Mouse (Mus musculus): ENCODE data around the gene Uri1.
A peak's percentile ranks its signal among the peaks of the same experiment; 100 is the strongest.

Uri1 gene

DNA sequence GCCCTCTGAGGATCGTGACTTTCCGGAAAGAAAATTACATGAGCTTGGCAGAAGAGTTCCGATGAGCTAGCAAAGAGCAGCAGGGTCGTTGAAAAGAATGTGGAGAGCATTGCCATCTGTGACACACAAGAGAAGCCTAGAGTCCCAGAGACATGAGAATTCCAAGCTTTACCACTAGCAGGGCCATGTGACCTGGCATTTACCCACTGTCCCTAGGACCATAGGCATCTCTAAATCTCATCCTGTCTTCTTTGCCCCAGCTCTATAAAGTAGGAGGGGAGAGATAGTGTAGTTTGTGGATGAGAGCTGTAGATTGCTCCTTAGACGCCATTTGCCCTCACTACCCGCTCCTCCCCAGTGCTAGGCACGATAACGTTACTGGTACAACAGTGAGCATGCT is at the start of gene Uri1:
Uri1 (minus strand) TSS at position 101 of the 400 bp plus-strand sequence.
- no peak for DNase-seq (ENCODE audit: low read depth)

DNA sequence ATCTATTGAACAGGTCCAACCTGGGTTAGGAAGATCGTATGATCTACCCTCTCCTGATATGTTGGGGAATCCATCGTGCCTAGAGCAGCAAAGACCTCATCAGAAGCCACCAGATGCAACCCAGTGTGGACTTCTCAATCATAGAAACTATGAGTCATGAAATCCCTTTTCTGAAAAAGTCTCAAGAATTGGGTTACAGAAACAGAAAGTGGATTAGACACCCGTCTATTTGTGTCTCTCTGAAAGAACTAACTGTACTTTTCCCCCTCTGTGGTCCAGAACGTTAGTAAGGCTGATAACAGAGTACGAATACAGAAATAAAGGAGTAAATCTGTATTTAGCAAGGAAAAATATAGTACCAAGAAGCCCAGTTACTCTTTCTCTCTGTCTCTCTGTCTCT is 47.7 kb upstream of the Uri1 start:
- DNase-seq (ENCODE audit: low read depth), result no peak

DNA sequence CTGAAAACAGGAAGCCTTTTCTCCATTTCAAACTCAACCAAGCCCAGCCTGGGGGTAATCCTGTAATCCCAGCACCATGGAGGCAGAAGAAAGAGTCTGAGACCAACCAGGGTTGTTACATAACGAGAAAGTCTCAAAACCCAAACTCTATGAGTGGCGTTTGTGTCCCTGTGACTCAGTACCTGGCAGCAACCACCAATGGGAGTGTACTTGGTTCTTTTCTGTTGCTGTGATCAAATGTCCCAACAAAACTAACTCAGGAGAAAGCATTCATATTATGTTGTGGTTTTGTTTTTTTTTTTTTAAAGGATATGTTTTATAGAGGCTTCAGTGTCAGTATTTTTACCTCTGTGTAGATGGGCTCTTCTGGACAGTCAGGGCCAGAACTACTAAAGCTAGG is 47.3 kb upstream of the Uri1 start:
- no peak for DNase-seq (ENCODE audit: low read depth)

DNA sequence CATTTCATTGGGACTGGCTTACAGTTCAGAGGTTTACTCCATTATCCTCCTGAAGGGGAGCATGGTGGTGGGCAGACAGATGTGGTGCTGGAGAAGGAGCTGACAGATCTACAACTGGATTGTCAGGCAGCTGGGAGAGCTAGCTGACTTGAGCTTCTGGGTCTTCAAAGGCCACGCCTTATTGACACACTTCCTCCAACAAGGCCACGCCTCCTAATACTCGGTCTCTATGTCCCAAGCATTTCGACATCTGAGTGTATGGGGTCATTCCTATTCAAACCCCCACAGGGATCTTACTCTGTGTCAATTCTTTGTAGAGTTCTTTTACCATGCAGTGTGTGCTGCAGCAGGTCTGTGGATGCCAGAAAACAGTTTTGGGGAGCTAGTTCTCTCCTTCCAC is 41.1 kb upstream of the Uri1 start:
- DNase-seq (ENCODE audit: low read depth), result no peak

DNA sequence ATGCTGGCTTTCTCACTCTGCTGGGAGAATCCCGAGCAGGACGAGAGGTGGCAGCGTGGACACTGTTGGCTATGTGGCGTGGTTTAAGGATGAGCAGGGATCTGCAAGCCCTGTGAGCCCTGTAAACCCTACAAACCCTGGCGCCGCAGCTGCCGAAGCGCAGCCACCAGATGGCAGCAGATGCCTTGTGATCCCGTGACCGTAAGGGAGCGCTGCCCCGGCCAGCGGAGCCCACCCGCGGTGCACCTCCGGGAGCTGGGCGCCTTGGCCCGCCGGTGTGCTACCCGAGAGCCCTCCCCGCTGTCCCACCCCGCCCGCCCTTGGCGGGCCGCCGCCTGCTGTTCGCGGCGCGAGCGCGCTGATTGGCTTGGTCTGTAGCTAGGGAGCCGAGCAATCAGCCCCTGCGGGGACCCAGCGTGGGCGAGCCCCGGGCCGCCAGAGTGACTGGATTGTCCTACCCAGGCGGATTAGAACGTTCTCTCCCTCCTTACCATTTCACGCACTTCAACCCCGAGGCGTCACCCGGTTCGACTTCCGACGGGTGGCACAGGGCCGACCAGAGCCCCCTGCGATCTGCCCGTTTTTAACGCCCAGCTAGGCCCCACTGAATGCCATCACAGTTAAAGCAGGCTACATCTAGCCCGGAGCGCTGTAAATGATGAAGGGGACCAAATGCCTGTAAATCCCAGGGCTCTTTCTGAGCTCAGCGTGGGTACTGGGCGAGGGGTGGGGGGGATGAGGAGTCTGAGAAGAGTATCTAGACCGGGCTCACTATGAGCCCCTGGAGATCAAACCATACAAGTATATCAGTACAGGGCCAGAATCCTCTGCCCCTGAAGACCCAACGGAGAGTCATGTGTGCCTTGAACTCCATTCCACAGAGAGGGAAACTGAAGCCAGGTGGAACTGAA is 38.0 kb upstream of the Uri1 start:
- DNase-seq (ENCODE audit: low read depth), result peak; percentile 90

DNA sequence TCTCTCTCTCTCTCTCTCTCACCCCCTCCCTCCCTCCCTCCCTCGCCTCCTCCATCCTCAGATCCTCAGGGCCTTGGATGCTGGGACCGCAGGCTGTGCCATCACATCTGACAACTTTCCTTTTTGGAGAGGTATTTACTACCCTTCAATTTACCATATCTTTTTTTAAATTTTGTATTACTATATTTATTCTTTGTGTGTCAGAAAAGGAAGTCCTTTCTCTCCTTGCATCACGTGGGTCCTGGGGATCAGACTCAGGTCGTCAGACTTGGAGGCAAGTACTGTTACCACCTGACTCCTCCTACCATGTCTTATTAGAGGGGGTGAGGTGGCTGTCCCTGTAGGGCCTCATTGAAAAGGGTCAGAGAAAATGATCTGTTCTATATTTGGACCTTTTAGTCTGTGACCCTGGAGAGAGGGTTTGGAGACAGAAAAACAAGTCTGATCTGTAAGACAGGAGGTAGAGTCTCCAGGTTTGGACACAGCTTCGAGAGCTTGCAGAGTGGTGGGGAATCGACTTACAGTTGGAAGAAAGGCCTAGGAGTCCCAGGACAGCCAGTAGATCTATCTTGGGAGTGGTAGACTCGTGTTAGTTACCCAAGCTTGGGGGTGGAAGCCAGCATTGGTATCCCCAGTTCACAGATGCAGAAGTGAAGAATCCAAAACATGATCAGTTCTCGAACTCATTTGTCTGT is 36.4 kb upstream of the Uri1 start:
- DNase-seq (ENCODE audit: low read depth), result no peak

DNA sequence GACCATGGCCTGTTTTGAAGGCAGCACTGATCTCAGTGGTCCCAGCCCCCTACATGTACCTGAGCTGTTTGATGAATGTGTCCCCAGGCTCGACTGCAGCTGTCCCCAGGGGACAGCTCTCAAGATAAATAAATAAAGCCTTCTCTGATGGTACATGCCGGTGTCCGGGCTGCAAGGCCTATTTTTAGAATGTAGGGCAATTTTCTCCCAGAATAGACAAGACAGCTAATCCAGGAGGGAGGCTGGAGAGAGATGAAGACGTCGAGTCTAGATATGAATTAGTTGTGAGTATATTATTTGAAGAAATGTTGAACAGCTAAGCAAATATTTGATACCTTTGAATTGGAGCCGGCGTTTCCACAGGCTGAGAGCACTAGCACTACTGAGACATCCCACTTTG is 35.7 kb upstream of the Uri1 start:
- DNase-seq (ENCODE audit: low read depth), result no peak

DNA sequence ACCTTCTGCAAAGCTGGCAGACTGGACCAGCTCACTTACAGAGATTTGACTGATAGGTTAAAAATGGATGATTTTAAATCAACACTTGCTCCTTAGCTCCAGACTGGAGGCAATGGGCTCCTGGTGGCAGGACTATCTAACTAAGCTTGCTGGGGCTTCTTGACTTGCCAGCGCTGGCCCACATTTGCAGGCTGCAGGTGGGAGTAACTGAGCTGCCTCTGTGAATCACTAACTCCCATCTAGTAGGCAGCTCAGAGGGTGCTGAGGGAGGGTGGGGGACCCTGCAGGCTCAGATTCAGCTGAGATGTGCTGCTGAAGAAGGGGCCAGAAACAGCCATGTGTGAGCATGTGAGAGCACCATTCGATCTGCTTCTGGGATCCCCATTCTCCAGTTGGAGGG is 32.6 kb upstream of the Uri1 start:
- no peak for DNase-seq (ENCODE audit: low read depth)

DNA sequence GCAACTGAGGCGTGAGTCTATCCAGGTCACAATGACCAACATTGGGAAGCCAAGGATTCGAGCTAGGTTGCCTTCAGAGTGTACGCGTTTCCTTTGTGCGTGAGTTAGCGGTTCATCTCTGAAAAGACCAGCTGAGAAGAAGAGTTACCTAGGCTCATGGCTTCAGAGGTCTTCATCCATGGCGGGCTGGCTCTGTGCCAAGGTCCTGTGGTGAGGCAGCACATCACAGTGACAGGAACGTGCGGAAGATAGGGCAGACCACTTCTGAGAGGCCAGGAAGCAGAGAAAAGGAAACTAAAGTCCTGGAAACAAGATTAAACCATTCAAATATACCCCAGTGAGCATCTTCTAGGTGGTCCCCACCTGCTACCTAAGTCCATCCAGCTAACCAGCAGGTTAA is 30.9 kb upstream of the Uri1 start:
- DNase-seq (ENCODE audit: low read depth), result no peak

DNA sequence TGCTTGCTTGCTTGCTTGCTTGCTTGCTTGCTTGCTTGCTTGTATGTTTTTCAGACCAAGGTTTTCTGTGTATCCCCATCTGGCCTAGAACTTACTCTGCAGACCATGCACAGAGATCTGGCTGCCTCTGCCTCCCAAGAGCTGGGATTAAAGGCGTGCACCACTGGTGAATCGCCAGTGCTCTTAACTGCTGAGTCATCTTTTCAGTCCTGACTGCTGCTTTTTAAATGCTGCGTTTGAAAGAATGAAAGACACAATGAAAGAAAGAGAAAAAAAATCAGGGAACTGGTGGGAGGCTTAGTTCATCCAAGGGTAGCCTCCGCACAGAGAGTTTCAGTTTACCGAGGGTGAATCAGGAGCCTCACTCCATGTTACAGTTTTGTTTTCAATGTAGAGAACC is 23.9 kb upstream of the Uri1 start:
- DNase-seq (ENCODE audit: low read depth), result no peak

DNA sequence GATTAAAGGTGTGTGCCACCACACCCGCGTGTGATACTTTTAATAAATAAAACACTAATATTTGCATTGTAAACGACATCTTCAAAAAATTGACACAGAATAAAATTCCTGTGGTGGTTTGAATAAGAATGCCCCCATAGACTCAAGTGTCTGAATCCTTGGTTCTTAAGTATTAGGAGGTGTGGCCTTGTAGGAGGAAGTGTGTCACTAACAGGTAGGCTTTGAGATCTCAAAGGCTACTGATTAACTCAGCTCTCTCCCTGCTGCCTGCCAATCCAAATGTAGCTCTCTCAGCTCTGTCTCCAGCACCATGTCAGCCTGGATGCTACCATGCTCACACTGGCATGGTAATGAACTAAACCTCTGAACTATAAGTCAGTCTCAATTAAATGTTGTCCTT is 17.9 kb upstream of the Uri1 start:
- DNase-seq (ENCODE audit: low read depth), result no peak

DNA sequence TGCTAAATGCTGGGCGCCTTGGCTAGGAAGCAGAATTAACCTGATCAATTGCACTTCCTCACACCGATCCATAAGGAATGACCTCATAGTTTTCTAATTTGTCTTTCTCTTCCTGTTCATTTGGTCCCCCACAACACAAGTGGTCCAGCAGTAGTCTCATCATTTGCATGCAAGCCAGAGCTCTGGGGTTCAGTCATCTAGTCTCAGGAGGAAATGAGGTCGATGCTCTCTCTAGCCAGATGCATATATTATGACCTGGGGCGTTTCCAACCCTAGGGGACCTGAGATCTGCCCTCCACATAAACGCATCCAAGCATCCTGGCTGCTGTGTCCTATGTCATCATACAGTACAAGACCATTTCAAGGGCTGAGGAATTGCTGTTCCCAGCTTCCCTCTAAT is 14.2 kb upstream of the Uri1 start:
- DNase-seq (ENCODE audit: low read depth), result no peak

DNA sequence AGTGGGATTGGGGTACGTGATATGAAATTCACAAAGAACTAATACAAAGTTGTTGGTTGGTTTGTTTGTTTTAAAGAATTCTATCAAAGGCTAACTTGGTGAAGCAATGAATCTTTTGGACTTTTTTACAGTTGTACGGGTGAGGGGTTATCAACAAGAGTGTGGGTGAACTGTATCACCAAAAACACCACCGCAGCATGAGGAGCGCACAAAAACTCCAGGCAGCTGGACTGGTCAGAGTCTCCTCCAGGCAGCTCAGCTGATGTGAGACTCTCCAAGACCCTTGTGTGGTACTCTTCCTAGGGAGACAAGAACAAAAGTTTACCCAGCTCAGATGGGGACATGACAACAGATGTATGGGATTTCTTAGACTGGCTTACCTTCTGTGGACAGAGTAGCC is 7.8 kb upstream of the Uri1 start:
- no peak for DNase-seq (ENCODE audit: low read depth)

DNA sequence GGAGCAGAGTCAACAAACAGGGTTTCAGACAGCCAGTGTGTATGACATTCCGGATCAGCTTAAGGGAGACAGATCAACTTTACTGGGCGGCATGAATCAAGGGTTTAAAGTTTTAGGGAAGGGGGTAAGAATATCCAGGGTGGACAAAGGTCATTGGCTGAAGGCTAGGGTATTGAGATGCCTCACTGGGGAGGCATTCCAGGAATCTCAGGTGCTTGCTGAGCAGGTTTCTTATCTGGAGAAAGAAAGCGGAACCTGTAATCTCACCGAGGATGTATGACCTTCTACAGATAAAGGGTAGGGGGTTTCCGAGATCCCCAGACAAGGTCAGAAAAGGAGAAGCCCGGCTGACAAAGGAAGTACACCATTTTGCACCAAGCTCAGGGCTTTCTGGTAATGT is 7.3 kb upstream of the Uri1 start:
- no peak for DNase-seq (ENCODE audit: low read depth)

DNA sequence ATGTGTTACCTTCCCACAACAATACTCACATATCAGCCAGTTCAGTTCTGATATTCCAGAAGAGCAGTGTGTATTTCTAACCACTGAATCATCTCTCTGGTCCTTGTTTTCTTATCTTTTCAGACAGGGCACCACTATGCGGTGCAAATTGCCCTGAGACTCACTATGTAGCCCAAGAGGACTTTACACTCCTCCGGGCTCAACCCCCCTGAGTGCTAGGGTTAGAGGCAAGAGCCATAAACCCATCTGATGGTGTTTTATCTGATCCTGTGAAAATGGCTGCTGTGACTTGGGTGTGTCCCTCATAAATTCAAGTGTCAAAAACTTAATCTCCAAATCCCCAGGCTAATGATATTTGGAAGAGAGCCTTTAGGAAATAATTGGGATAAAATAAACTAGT is 6.6 kb upstream of the Uri1 start:
- no peak for DNase-seq (ENCODE audit: low read depth)

DNA sequence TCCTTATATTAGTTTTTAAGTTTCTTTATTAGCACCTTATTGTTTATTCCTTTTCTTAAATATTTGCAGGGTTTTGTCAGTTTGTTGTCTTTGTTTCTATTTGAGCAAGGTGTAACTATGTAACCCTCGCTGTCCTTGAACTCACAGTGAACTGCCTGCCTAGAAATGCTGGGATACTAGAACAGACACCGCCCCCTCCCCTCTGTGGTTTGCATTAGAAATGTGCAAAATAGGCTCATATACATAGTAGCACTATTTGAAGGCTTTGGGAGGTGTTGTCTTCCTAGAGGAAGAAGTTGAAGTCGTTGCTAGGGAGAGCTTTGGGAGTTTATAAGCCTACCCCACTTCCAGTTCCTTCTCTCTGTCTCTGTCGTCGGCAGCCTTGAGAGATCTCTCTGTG is 5.7 kb upstream of the Uri1 start:
- DNase-seq (ENCODE audit: low read depth), result no peak

DNA sequence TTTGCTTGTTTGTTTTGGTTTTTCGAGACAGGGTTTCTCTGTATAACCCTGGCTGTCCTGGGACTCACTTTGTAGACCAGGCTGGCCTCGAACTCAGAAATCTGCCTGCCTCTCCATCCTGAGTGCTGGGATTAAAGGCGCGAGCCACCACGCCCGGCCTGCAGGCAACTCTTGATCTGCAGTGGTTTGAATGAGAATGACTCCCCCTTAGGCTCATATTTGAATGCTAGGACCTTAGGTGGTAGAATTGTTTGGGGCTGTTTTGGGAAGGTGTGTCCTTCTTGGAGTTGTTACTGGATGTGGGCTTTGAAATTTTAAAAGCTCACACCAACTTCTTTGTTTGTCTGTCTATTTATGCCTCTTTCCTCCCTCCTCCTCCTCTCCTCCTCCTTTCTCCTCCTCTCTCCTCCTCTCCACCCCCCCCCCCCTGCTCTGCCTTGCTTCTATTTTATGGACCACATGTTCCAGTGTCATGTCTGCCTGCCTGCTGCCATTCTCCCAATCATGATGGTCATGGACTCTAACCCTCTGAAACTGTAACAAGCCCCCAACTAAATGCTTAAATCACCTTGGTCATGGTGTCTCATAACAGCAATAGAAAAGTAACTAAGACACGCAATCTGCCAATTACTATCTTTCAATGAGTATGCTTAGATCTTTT is 4.7 kb upstream of the Uri1 start:
- DNase-seq (ENCODE audit: low read depth), result no peak

DNA sequence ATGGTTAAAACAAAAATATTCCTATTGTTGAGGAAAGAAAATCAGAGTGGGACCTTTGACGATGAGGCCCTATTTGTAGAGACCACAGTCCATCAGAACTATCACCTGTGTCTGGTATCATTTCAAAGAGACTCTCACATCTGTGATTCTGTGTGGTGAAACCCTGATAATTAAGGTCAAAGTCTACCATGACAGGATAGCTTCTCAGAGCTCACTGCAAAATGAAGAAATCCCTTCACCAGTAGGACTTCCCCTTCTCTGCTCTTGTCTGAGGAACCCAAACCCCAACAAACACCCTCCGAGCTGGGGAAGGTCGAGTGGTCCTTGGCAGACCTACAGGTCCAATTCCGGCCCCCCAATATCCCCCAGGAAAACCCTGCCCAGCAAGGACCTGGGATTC is 1.5 kb upstream of the Uri1 start:
- DNase-seq (ENCODE audit: low read depth), result no peak

DNA sequence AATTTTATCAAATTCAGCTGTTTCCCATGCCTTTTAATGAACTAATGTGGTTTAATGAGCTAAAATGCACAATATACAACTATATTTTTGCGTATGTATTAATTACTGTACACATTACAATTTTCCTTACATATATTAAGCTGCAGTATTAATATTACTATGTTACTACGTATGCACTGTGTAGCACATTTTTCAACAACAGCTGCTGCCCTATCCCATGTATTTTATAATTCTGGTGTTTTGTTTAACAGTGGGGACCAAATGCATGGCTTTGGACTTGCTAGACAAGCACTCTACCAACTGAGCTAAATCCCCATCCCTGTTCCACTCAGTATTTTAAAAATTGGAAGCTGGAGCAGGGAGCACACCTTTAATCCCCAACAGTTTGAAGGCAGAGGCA is 3.6 kb downstream of the Uri1 start:
- no peak for DNase-seq (ENCODE audit: low read depth)

DNA sequence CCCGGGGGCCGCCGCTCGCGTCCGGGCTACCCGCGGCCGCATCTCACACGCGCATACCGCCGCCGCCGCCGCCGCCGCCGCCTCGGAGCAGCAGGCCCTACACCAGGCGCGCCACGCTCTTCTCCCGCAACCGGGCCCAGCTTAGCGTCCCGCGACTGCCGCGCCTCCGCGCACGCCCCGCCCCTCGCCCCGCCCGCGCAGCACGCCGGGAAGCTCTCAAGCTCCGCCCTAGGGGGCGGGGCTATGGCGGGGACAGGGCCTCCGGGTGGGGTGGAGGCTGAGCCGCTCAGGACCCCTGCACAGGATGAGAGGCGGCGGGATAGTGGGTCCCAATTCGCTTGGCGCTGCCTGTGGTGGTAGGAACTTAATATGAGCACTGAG is 4.0 kb downstream of the Uri1 start:
- DNase-seq (ENCODE audit: low read depth), result peak; percentile 94

DNA sequence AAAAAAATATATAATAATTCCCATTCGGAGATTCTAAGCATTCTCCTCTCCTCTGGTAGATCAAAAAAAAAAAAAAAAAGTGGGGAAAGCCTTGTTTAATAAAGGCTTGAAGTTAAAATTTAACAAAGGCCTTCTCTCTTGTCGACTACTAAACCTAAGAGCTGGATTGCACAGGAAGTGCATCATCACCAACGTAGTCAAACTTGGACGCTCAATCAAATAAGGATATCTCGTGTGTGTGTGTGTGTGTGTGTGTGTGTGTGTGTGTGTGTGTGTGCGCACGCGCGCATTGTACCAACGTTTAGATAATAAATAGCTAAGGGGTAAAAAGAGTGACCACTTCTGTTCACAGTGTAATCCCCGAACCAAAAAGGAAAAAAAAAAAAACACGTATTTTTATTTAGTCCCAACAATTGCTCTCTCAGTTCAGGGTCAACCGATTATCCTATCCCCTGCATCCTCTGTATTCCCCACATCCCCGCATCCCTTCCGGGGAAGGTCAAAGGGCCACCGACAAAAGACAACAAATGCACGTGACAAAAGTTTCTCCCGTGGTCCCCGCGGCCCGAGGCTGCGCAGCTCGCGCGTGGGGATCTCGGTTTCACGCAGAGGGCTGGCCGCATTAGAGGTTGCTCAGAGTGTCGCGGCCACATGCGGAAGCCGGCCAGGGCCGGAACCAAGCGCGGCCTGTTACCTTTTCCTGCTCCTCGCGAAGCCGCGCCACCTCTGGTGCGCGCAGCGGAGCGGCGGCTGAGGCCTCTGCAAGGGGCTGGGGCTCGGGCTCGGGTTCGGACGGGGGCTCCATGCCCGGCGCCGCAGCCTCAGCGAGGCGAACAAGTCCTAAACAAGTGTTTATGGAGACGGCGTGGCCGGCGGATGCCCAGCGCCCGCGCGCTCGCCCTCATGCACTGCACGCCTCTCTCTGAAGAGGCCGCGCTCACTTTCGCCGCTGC is 4.7 kb downstream of the Uri1 start:
- DNase-seq (ENCODE audit: low read depth), result peak; percentile 87

DNA sequence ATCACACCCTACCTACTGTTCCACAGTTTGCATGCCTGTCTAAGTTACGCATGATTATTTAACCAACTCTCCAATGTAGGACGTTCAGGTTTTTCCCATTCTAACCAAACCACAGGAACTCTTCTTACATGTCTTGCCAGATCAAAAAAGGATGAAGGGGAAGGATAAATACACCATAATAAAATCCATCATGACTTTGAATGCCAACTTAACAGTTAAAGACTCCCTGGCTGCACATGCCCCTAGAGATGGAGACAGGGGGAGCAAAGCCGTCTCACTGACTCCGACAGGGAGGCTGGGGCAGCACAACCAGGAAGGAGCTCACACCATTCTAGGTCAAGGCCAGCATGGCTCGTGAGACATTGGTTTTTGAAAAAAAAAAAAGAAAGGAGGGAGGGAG is 8.0 kb downstream of the Uri1 start:
- DNase-seq (ENCODE audit: low read depth), result no peak

Measured in naive thymus-derived CD4-positive, alpha-beta T cell, adult 2 months (primary cell).